Mouse (Mus musculus): Measurements from ENCODE around the gene Arl6ip1.

- TF ChIP-seq POLR2A (IDR thresholded peaks at IDR 0.05; ENCODE audit: low read depth, low read length) (no peak), CTCF (conservative IDR thresholded peaks at IDR 0.05; ENCODE audit: insufficient read depth, insufficient read length, low read depth, low read length) (no peak)
Observed at GRCm38 (mm10) chr7:118104458-118105052, 24.9 kb downstream of the Arl6ip1 start.

Measured in kidney, adult 2 months (tissue).